Mouse (Mus musculus) heart, postnatal 10 days (tissue): ENCODE data around the gene Prps1. TPM values are rescaled to one million over a fixed set of nuclear protein-coding genes. Genes with fewer than 3 reads are reported as not detected.
"Not testable (repeated sequence)": the region's sequence is repeated elsewhere in the genome, so short reads cannot be mapped to it uniquely, and the experiment has no call there.

Source experiments
- DNase-seq, 2 experiments: peaks; one replicate each; pipeline ENCODE4 v3.0.0; 2021
- intact Hi-C: fragments of 180-260 bp; cut with DNase I; formaldehyde crosslinking; loops from one replicate; pipeline ENCODE4 v1.15.1; 2025
- total RNA-seq, 2 experiments: library from RNA; stranded (reverse); gene quantifications; 2 replicates each; pipeline ENCODE4 v1.2.3; 2021

Prps1 gene
- total RNA-seq, 2 experiments from 2014 or later = 28.3 to 28.4 TPM

- intact Hi-C loops = loop anchor here (10.0 kb wide), 1 partner anchor 436 kb away; no protein-coding TSS in a partner anchor
- not testable (repeated sequence) for DNase-seq
These were observed 42.0 kb downstream of the Prps1 start for GRCm38 (mm10) chrX:140498431-140498830.

GRCm38 (mm10) chrX:140500306-140500705 is 43.9 kb downstream of the Prps1 start:
- intact Hi-C loops = no loop called here
- no peak for DNase-seq

- intact Hi-C loops = no loop called here
- no peak for DNase-seq
These were observed 45.2 kb downstream of the Prps1 start for GRCm38 (mm10) chrX:140501401-140502301.

GRCm38 (mm10) chrX:140503905-140504304 is 47.5 kb downstream of the Prps1 start:
- intact Hi-C loops = loop anchor here (2.0 kb wide), 1 partner anchor 39 kb away; no protein-coding TSS in a partner anchor
- DNase-seq = peak; percentile 69 to 78

GRCm38 (mm10) chrX:140505497-140506238 is 49.3 kb downstream of the Prps1 start:
- intact Hi-C loops = loop anchor here (2.0 kb wide), 1 partner anchor 37 kb away; no protein-coding TSS in a partner anchor
- peak; percentile 58 to 72 for DNase-seq

- intact Hi-C loops = no loop called here
- no peak for DNase-seq
These were observed 50.2 kb downstream of the Prps1 start for GRCm38 (mm10) chrX:140506436-140507180.

GRCm38 (mm10) chrX:140507377-140507776 is 51.0 kb downstream of the Prps1 start:
- intact Hi-C loops = no loop called here
- no peak for DNase-seq

GRCm38 (mm10) chrX:140508791-140509190 is 52.4 kb downstream of the Prps1 start:
- intact Hi-C loops, DNase-seq: not testable (repeated sequence)

GRCm38 (mm10) chrX:140509817-140510216 is 53.4 kb downstream of the Prps1 start:
- intact Hi-C loops = no loop called here
- no peak for DNase-seq

GRCm38 (mm10) chrX:140510696-140511429 is 54.5 kb downstream of the Prps1 start:
- intact Hi-C loops = no loop called here

GRCm38 (mm10) chrX:140511687-140512651 is 55.6 kb downstream of the Prps1 start:
- DNase-seq = no peak

More at GRCm38 (mm10) chrX:140510696-140511429, 54.5 kb downstream of the Prps1 start:
- DNase-seq = peak; percentile 75 to 82

GRCm38 (mm10) chrX:140513379-140513778 is 57.0 kb downstream of the Prps1 start:
- no peak for DNase-seq
- intact Hi-C loops = no loop called here

More at GRCm38 (mm10) chrX:140511687-140512651, 55.6 kb downstream of the Prps1 start:
- intact Hi-C loops = no loop called here

GRCm38 (mm10) chrX:140518351-140518750 is 61.9 kb downstream of the Prps1 start:
- DNase-seq = no peak
- intact Hi-C loops = no loop called here

GRCm38 (mm10) chrX:140520146-140521102 is 64.0 kb downstream of the Prps1 start:
- intact Hi-C loops = loop anchor here (2.0 kb wide), 1 partner anchor 14 kb away; no protein-coding TSS in a partner anchor
- peak; percentile 92 to 95 for DNase-seq

- DNase-seq = no peak
These were observed 65.8 kb downstream of the Prps1 start for GRCm38 (mm10) chrX:140522071-140522765.

GRCm38 (mm10) chrX:140524231-140524630 is 67.8 kb downstream of the Prps1 start:
- no peak for DNase-seq
- intact Hi-C loops = no loop called here

More at GRCm38 (mm10) chrX:140522071-140522765, 65.8 kb downstream of the Prps1 start:
- intact Hi-C loops = no loop called here
